Comparison of ENCODE assay signal across 9 mouse cellular contexts in genomic region chr1:119048547-119048946, GRCm38 (mm10). TPM values are rescaled to one million over a fixed set of nuclear protein-coding genes. Genes with fewer than 3 reads are reported as not detected.
DNase-seq lines count a peak whose midpoint lies in the region; ATAC-seq and TF ChIP-seq lines count a peak whose summit lies in the region.
"Had no signal": no experiment of that assay in that cellular context is flagged by ENCODE, and none has a peak within 500 bp of the region (broad histone marks: within the 10 kb centered on the region; RNA-seq: fewer than 3 reads in every experiment).

No protein-coding gene starts in this region.

- DNase-seq in embryo, embryonic 10.5 days (ENCODE audit: low spot score) = peak; percentile 53
- no peak for DNase-seq in embryo, embryonic 10 days (ENCODE audit: low spot score)
- DNase-seq in urinary bladder, postnatal 14 days (ENCODE audit: low spot score) = no peak
- DNase-seq in adrenal gland, postnatal 25 days = no peak
- DNase-seq: thymus, adult 18-20 months had no signal

- 1% methylated on average over 6 of the region's 6 CpGs for WGBS in forebrain, embryonic 16.5 days
- 0% methylated on average over 6 of the region's 6 CpGs for WGBS in midbrain, embryonic 12.5 days

- H3K36me3 ChIP-seq in ES-Bruce4 (ENCODE audit: control insufficient read depth, insufficient read depth, low read length, poor library complexity, severe bottlenecking) = no peaks in the 10 kb centered on the region
- H3K36me3 ChIP-seq in forebrain, embryonic 16.5 days (ENCODE audit: control insufficient read depth, insufficient read depth) = no peaks in the 10 kb centered on the region
- no peaks in the 10 kb centered on the region for H3K36me3 ChIP-seq in midbrain, embryonic 12.5 days

- no peak for TF ChIP-seq CTCF in ES-Bruce4 (IDR thresholded peaks at IDR 0.05; ENCODE audit: low read depth, low read length)

- H3K4me2 ChIP-seq in forebrain, embryonic 16.5 days (ENCODE audit: low read length) = peak overlapping the region; percentile 64
- H3K4me2 ChIP-seq in midbrain, embryonic 12.5 days (replicated peaks) = peak overlapping the region; percentile 94

- H3K27me3 ChIP-seq in ES-Bruce4 (ENCODE audit: control insufficient read depth, insufficient read depth, low read length, poor library complexity, severe bottlenecking) = no peaks in the 10 kb centered on the region
- H3K27me3 ChIP-seq in forebrain, embryonic 16.5 days (replicated peaks; ENCODE audit: control insufficient read depth, insufficient read depth, low read length) = no peaks in the 10 kb centered on the region
- H3K27me3 ChIP-seq in midbrain, embryonic 12.5 days = peaks cover 34% of the 10 kb centered on the region

- H3K9me3 ChIP-seq in ES-Bruce4 (replicated peaks; ENCODE audit: control insufficient read depth, insufficient read depth, low read length, poor library complexity, severe bottlenecking) = no peaks in the 10 kb centered on the region
- H3K9me3 ChIP-seq in forebrain, embryonic 16.5 days (ENCODE audit: control insufficient read depth, low read length) = no peaks in the 10 kb centered on the region
- H3K9me3 ChIP-seq in midbrain, embryonic 12.5 days = no peaks in the 10 kb centered on the region

- TF ChIP-seq EP300 in ES-Bruce4 (IDR thresholded peaks at IDR 0.05; ENCODE audit: insufficient read depth, low read depth, low read length) = no peak

- H3K9ac ChIP-seq in ES-Bruce4 (ENCODE audit: low read depth, poor library complexity, severe bottlenecking) = peak overlapping the region; percentile 91
- H3K9ac ChIP-seq in forebrain, embryonic 16.5 days (replicated peaks; ENCODE audit: low read depth, low read length) = peak overlapping the region; percentile 58
- H3K9ac ChIP-seq in midbrain, embryonic 12.5 days (replicated peaks) = peak overlapping the region; percentile 70

- H3K4me3 ChIP-seq in ES-Bruce4 (ENCODE audit: low read depth, low read length) = peak overlapping the region; percentile 40
- peak overlapping the region; percentile 49 for H3K4me3 ChIP-seq in forebrain, embryonic 16.5 days (replicated peaks; ENCODE audit: low read length)
- H3K4me3 ChIP-seq in midbrain, embryonic 12.5 days = peak overlapping the region; percentile 55

- H3K4me1 ChIP-seq in ES-Bruce4 (ENCODE audit: control insufficient read depth, insufficient read depth, low read length) = no peaks in the 10 kb centered on the region
- H3K4me1 ChIP-seq in forebrain, embryonic 16.5 days (replicated peaks; ENCODE audit: control insufficient read depth, insufficient read depth, low read length) = peaks cover 44% of the 10 kb centered on the region
- H3K4me1 ChIP-seq in midbrain, embryonic 12.5 days = peaks cover 57% of the 10 kb centered on the region

- ATAC-seq in forebrain, embryonic 16.5 days = no peak
- no peak for ATAC-seq in midbrain, embryonic 12.5 days (ENCODE audit: low FRiP score, low read depth)
- ATAC-seq in inflammation-experienced regulatory T-cells, adult 6 months = no peak

- peak overlapping the region; percentile 44 for H3K27ac ChIP-seq in ES-Bruce4 (ENCODE audit: insufficient read depth, low read length)
- peak overlapping the region; percentile 49 for H3K27ac ChIP-seq in forebrain, embryonic 16.5 days (ENCODE audit: low read length)
- H3K27ac ChIP-seq in midbrain, embryonic 12.5 days (replicated peaks) = peak overlapping the region; percentile 95

- TF ChIP-seq POLR2A in ES-Bruce4 (IDR thresholded peaks at IDR 0.05; ENCODE audit: insufficient read depth, low read length) = no peak

RNA-seq across cellular contexts. Expression of gene Gli2, which starts 4.9 kb away (rescaled TPM):
- 8.7 and 10.9 TPM in 2 replicates for polyA plus RNA-seq in ES-Bruce4 (2011; ENCODE audit: insufficient read depth, insufficient read length, low read depth, missing spikeins)
- polyA plus RNA-seq in forebrain, embryonic 16.5 days (2015; fragmentation: Nextera tagmentation; extraction: Ambion mirVana) = 4.0 and 4.3 TPM in 2 replicates
- polyA plus RNA-seq in midbrain, embryonic 12.5 days (2016; fragmentation: Nextera tagmentation; extraction: Ambion mirVana) = 8.6 and 9.6 TPM in 2 replicates
- polyA plus RNA-seq in inflammation-experienced regulatory T-cells, adult 6 months (2017; shearing (Covaris generic)) = not detected
- 0.76 and 0.79 TPM in 2 replicates for total RNA-seq in adrenal gland, postnatal 25 days (2021)

Comparison
In these comparisons a context has a peak if more than half of its experiments do, and no peak if none do; other contexts are left out.
1. H3K27ac ChIP-seq: peak in every context shown above with its lines; median percentile 95 in midbrain, embryonic 12.5 days; 49 in forebrain, embryonic 16.5 days; 44 in ES-Bruce4.